Mouse (Mus musculus) kidney, embryonic 16.5 days (tissue): ENCODE measurements at regions not wholly inside any gene's neighbourhood (a gene's known extent, or its start where the extent isn't known, plus 50 kb on each side); places are given as distances from the start of the nearest gene placed in this dataset.
"Not testable (repeated sequence)": the region's sequence is repeated elsewhere in the genome, so short reads cannot be mapped to it uniquely, and the experiment has no call there.

Experiments
- ATAC-seq: fragments of 200-750 bp; cut with Nextera tagmentation; 2 replicates; pipeline ENCODE4 v1.8.0; 2017; ENCODE audit warnings: moderate TSS enrichment; ENCODE audit not compliant: low FRiP score, low TSS enrichment
- H3K27ac ChIP-seq: fragments of 300-500 bp; sonication (generic); 2 replicates; pipeline ENCODE4 v1.5.1; 2014; ENCODE audit warnings: low read length
- H3K27me3 ChIP-seq: fragments of 300-500 bp; sonication (generic); 2 replicates; pipeline ENCODE4 v1.6.1; 2014; ENCODE audit warnings: low read length, control low read depth, mixed read lengths; ENCODE audit not compliant: insufficient read depth
- H3K36me3 ChIP-seq: fragments of 300-500 bp; sonication (generic); 2 replicates; pipeline ENCODE4 v1.6.1; 2014; ENCODE audit warnings: low read length, control low read depth, mixed read lengths; ENCODE audit not compliant: insufficient read depth
- H3K4me1 ChIP-seq: fragments of 300-500 bp; sonication (generic); 2 replicates; pipeline ENCODE4 v1.6.1; 2014; ENCODE audit warnings: low read length, control low read depth, mixed read lengths; ENCODE audit not compliant: insufficient read depth
- H3K4me2 ChIP-seq: fragments of 300-500 bp; sonication (generic); replicated peaks from 2 replicates; pipeline ENCODE4 v1.6.1; 2014; ENCODE audit warnings: low read depth, low read length
- H3K4me3 ChIP-seq: fragments of 300-500 bp; sonication (generic); 2 replicates; pipeline ENCODE4 v1.5.1; 2014; ENCODE audit warnings: mild to moderate bottlenecking, low read length
- H3K9ac ChIP-seq: fragments of 300-500 bp; sonication (generic); replicated peaks from 2 replicates; pipeline ENCODE4 v1.6.1; 2014; ENCODE audit warnings: low read length
- H3K9me3 ChIP-seq: fragments of 300-500 bp; sonication (generic); 2 replicates; pipeline ENCODE4 v1.6.1; 2016; ENCODE audit warnings: low read length, control low read depth
- WGBS: fragments of 180-500 bp; shearing (Covaris S2); extraction: QIAGEN DNeasy Blood & Tissue Kit; methylation state at CpG from one replicate; pipeline ENCODE4 v1.1.7; 2014; 5-methylcytosine and 5-hydroxymethylcytosine counted together

DNA sequence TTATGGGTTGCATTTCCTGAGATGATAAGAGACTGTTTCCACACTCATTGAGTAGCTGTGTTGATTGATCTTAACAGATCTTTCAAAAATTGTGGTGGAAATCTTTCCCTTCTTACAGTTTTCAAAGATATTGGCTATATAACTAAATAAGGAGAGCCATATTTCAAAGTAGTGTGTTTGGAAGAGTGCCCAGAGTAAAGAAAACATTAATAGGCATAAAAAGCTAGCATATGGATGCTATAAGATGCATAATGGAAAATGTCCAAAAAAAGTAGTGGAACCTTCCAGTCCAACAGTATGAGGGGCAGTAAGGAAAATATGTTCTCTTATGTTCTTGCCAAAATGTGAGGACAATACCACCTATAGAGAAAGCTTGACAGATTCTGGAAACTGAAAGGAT is 137.2 kb upstream of the Speer3 start:
- Histone ChIP-seq H3K36me3 (no peaks in the 10 kb centered on the region), H3K27ac (no peak overlapping the region), H3K27me3 (no peaks in the 10 kb centered on the region), H3K4me1 (peaks cover 4% of the 10 kb centered on the region; the same call in 1 of the 2 replicates), H3K4me2 (no peak overlapping the region), H3K9me3 (no peaks in the 10 kb centered on the region), H3K9ac (no peak overlapping the region), H3K4me3 (no peak overlapping the region)
- ATAC-seq = no peak

DNA sequence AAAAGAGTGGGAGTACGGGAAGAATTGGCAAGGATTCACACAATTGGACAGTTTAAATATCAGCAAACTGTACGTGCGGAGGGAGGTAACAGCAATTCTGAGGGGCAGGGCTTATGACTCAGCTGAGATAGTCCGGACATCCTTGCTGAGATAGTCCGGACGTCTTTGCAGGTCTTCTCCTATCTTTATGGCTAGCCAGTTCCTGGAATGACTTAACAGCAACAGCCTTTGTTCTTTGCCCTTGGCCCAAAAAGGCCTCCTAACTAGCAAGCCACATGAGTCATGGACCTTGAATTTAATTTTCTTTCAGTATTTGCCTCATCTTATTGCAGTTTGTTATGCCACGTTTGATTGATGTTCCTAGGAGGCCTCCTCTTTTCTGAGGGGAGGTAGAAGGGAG is 133.1 kb upstream of the Speer3 start:
- H3K36me3 ChIP-seq, H3K4me1 ChIP-seq, H3K4me2 ChIP-seq, H3K9me3 ChIP-seq, ATAC-seq, H3K27ac ChIP-seq, H3K9ac ChIP-seq, H3K27me3 ChIP-seq, H3K4me3 ChIP-seq: not testable (repeated sequence)
- WGBS = 86% methylated on average over 7 of the region's 7 CpGs

DNA sequence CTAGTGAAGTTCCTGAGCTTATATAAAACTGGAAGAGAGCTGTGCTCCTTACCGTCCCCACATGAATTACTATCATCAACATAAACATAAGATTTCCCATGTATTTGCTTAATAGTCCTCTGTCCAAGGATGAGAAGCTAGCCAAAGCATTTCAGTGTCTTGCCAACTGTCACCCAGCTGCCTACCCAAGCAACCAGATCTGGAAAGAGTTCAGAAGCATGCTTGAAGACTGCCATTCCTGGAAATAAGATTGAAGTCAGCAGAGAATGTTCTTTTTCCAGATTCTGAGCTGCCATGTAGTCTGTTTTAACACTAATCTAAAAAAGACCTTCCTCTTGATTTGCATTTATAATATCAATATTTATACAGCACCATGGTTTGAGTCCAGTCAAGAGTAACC is 131.9 kb upstream of the Speer3 start:
- Histone ChIP-seq H3K9me3 (no peaks in the 10 kb centered on the region), H3K36me3 (no peaks in the 10 kb centered on the region), H3K4me2 (no peak overlapping the region), H3K27ac (no peak overlapping the region), H3K4me1 (no peaks in the 10 kb centered on the region), H3K9ac (no peak overlapping the region), H3K27me3 (no peaks in the 10 kb centered on the region), H3K4me3 (no peak overlapping the region)
- WGBS = 79% methylated on average over 1 of the region's 1 CpGs
- no peak for ATAC-seq

DNA sequence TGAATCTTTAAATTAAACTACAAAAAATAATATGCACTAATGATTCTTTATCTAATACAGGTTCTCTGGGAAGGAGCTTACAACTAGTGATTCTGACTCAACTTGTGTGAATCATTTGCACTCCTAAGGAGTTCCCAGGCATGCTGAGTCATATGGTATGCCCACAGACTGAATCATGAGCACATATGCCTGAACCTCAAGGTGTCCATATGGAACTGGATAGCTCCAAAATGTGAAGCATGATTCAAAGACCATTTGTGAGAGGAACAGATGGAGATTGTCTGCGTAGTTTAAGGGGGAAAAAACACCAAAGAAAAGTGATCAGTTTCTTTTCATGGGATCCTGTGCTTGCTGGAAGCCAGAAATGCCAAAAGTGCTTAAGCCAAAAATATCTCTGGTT is 124.0 kb upstream of the Speer3 start:
- H3K4me1 ChIP-seq = no peaks in the 10 kb centered on the region
- H3K27ac ChIP-seq = no peak overlapping the region
- no peak overlapping the region for H3K9ac ChIP-seq
- H3K27me3 ChIP-seq = no peaks in the 10 kb centered on the region
- no peak for ATAC-seq
- no peaks in the 10 kb centered on the region for H3K9me3 ChIP-seq
- no peak overlapping the region for H3K4me3 ChIP-seq
- no peak overlapping the region for H3K4me2 ChIP-seq
- H3K36me3 ChIP-seq = no peaks in the 10 kb centered on the region
- 86% methylated on average over 1 of the region's 1 CpGs for WGBS

DNA sequence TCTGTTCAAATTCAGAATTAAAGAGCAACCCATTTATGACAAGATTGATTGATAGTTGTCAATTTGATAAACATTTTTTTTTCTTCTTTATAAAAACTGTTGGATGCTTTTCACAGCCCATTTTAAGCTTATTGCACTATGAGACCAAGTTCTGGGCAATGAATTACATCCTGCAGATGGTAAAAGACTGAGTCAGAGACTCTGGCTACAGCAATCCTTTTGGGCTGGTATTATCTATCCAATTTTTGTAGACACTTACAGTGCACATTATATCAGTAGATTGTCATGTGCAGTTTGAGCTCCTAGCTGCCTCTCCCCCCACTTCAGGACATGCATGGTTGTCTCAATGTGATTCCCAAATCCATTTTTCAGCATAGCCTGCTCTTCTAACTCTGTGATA is 122.6 kb upstream of the Speer3 start:
- Histone ChIP-seq H3K9me3 (no peaks in the 10 kb centered on the region), H3K4me1 (no peaks in the 10 kb centered on the region), H3K27ac (no peak overlapping the region), H3K4me3 (no peak overlapping the region), H3K27me3 (no peaks in the 10 kb centered on the region), H3K36me3 (no peaks in the 10 kb centered on the region), H3K9ac (no peak overlapping the region), H3K4me2 (no peak overlapping the region)
- ATAC-seq = no peak

DNA sequence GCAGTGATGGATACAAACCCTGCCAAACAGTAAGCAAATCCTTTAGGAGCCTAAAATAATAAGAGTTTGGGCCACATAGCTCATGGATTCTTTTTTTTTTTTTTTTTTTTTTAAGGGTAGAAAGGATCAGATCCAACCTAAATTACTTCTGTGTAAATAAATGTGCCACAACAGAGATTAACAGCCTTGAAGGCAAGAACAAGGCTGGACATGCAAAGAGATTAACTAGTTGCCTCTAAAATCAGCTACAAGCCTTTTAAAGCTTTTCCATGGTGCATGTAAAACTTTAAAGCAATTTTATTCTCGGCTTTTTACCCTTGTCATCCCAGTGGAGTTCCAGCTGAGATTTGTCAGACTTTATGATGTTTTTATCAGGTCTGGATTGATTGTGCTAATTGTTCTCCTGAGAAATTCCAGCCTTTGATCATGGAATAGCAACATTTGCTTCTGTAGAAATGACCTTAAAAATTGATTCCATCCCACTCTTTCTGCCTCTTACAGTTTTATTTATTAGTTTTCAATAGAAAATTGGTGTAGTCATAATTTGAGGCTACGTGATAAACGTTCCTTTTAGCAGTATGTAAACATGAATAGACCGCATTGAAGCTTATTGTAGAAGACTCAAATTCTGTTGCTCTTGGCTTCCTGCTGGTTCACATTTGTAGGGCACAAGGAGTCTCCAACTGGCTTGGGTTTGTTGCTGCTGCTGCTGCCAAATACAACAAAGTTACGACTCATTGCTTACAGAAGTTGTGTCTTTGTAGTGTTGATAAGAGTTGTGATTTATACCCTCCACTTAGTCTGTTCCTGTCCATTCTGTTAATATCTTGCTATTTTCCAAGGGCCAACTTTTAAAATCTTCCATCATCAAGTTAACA is 100.3 kb upstream of the Speer3 start:
- no peaks in the 10 kb centered on the region for H3K27me3 ChIP-seq
- H3K9ac ChIP-seq = no peak overlapping the region
- H3K4me2 ChIP-seq = no peak overlapping the region
- peak; percentile 89 for ATAC-seq
- no peak overlapping the region for H3K4me3 ChIP-seq
- no peaks in the 10 kb centered on the region for H3K4me1 ChIP-seq
- 42% methylated on average over 5 of the region's 5 CpGs for WGBS
- H3K36me3 ChIP-seq = no peaks in the 10 kb centered on the region
- no peaks in the 10 kb centered on the region for H3K9me3 ChIP-seq
- no peak overlapping the region; the same call in 1 of the 2 replicates for H3K27ac ChIP-seq

DNA sequence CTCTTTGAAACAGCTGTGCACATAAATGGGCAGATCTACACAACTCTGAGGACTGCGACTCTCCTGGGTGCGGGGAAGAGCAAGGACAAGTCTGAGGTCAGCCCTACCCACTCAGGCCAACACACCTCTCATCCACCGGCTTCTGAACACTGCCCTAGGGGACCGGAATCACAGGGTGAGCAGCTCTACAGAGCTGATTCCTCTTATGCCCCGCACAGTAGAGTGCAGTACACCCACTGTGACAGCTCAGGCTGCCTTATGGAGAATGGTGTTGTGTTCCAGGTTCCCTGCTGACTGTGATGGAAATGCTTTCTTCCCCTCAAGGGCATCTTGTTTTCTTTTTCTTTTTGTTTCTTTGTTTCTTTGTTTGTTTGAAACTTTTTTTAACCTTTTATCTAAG is 96.6 kb upstream of the Speer3 start:
- no peaks in the 10 kb centered on the region for H3K36me3 ChIP-seq
- no peak for ATAC-seq
- H3K4me2 ChIP-seq = no peak overlapping the region
- H3K9ac ChIP-seq = no peak overlapping the region
- no peak overlapping the region for H3K27ac ChIP-seq
- H3K4me1 ChIP-seq = no peaks in the 10 kb centered on the region
- no peaks in the 10 kb centered on the region for H3K9me3 ChIP-seq
- H3K27me3 ChIP-seq = no peaks in the 10 kb centered on the region
- H3K4me3 ChIP-seq = no peak overlapping the region
- WGBS = 64% methylated on average over 5 of the region's 5 CpGs
